Mouse (Mus musculus) midbrain, embryonic 11.5 days (tissue): ENCODE data around the gene Opn1sw. TPM values are rescaled to one million over a fixed set of nuclear protein-coding genes. Genes with fewer than 3 reads are reported as not detected.
A peak's percentile ranks its signal among the peaks of the same experiment; 100 is the strongest.
"Not testable (repeated sequence)": the region's sequence is repeated elsewhere in the genome, so short reads cannot be mapped to it uniquely, and the experiment has no call there.

Source experiments
- ATAC-seq: fragments of 200-750 bp; cut with Nextera tagmentation; 2 replicates; pipeline ENCODE4 v1.8.0; 2017; ENCODE audit warnings: moderate TSS enrichment, moderate library complexity; ENCODE audit not compliant: low FRiP score
- DNase-seq: peaks from one replicate; pipeline ENCODE4 v3.0.0; 2015; ENCODE audit warnings: low spot score; ENCODE audit errors: missing footprints
- H3K27ac ChIP-seq: fragments of 300-500 bp; sonication (generic); 2 replicates; pipeline ENCODE4 v1.5.1; 2014; ENCODE audit warnings: low read depth, low read length
- H3K27me3 ChIP-seq: fragments of 300-500 bp; sonication (generic); 2 replicates; pipeline ENCODE4 v1.6.1; 2014; ENCODE audit warnings: mild to moderate bottlenecking, low read length, moderate library complexity, mixed read lengths; ENCODE audit not compliant: control insufficient read depth, insufficient read depth
- H3K36me3 ChIP-seq: fragments of 300-500 bp; sonication (generic); 2 replicates; pipeline ENCODE4 v1.6.1; 2014; ENCODE audit warnings: mild to moderate bottlenecking, low read length, moderate library complexity, mixed read lengths; ENCODE audit not compliant: control insufficient read depth, insufficient read depth
- H3K4me1 ChIP-seq: fragments of 300-500 bp; sonication (generic); 2 replicates; pipeline ENCODE4 v1.6.1; 2014; ENCODE audit warnings: low read length; ENCODE audit not compliant: control insufficient read depth, insufficient read depth
- H3K4me2 ChIP-seq: fragments of 300-500 bp; sonication (generic); 2 replicates; pipeline ENCODE4 v1.6.1; 2014; ENCODE audit warnings: mild to moderate bottlenecking, moderate library complexity
- H3K4me3 ChIP-seq: fragments of 300-500 bp; sonication (generic); 2 replicates; pipeline ENCODE4 v1.5.1; 2014; ENCODE audit warnings: low read depth, low read length
- H3K9ac ChIP-seq: fragments of 300-500 bp; sonication (generic); 2 replicates; pipeline ENCODE4 v1.6.1; 2014; ENCODE audit warnings: low read length
- H3K9me3 ChIP-seq: fragments of 300-500 bp; sonication (generic); 2 replicates; pipeline ENCODE4 v1.6.1; 2016; ENCODE audit warnings: low read length; ENCODE audit not compliant: control insufficient read depth
- WGBS: fragments of 180-500 bp; shearing (Covaris S2); extraction: QIAGEN DNeasy Blood & Tissue Kit; methylation state at CpG from one replicate; pipeline ENCODE4 v1.1.7; 2014; 5-methylcytosine and 5-hydroxymethylcytosine counted together
- polyA plus RNA-seq: library from polyadenylated mRNA; unstranded; fragments of >200 nt; fragmentation: Nextera tagmentation; extraction: Ambion mirVana; gene quantifications from 2 replicates; pipeline ENCODE4 v1.2.1, GENCODE M21; 2014

Gene Opn1sw
- polyA plus RNA-seq, 1 experiment from 2014 or later, result 0.25 TPM

DNA sequence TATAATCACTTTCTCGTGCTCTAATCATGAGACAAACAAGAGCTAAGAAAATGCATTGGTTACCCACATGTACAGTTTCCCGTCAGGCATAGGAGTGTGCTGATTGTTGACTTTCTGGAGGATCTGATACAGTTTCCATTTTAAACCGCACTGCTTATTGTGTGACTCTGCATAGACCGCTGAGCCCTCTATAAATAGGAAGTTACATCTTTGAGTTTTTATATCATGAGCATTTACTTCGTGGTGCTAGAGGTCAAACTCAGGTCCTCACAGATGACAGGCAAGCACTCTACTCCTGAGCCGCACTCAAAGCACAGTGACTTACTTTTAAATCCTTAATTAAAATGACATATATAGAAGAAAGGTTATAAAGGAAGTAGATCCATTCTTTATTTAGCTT is 28.1 kb downstream of the Opn1sw start:
- ATAC-seq (no peak), DNase-seq (no peak)
- Histone ChIP-seq H3K9me3 (no peaks in the 10 kb centered on the region), H3K27ac (no peak overlapping the region), H3K4me2 (no peak overlapping the region), H3K4me3 (no peak overlapping the region), H3K9ac (no peak overlapping the region), H3K27me3 (no peaks in the 10 kb centered on the region), H3K4me1 (no peaks in the 10 kb centered on the region), H3K36me3 (peaks cover 3% of the 10 kb centered on the region; the same call in 1 of the 2 replicates)
- 91% methylated on average over 6 of the region's 6 CpGs for WGBS

- no peak overlapping the region for H3K9ac ChIP-seq
- 91% methylated on average over 3 of the region's 3 CpGs for whole genome bisulfite sequencing
- DNase-seq (no peak), ATAC-seq (no peak)
- H3K4me2 ChIP-seq, result no peak overlapping the region
- H3K36me3 ChIP-seq, result peaks cover 3% of the 10 kb centered on the region; the same call in 1 of the 2 replicates
- no peaks in the 10 kb centered on the region for H3K9me3 ChIP-seq
- H3K4me1 ChIP-seq, result no peaks in the 10 kb centered on the region
- no peaks in the 10 kb centered on the region for H3K27me3 ChIP-seq
- H3K27ac ChIP-seq, result no peak overlapping the region
- no peak overlapping the region for H3K4me3 ChIP-seq
These were observed 28.9 kb downstream of the Opn1sw start for GRCm38 (mm10) chr6:29359386-29359785.

- H3K36me3 ChIP-seq, result peaks cover 3% of the 10 kb centered on the region; the same call in 1 of the 2 replicates
- DNase-seq (no peak), ATAC-seq (no peak)
- H3K9ac ChIP-seq, result no peak overlapping the region
- H3K9me3 ChIP-seq, result no peaks in the 10 kb centered on the region
- H3K27me3 ChIP-seq, result no peaks in the 10 kb centered on the region
- H3K4me1 ChIP-seq, result peaks cover 7% of the 10 kb centered on the region
- H3K4me2 ChIP-seq, result no peak overlapping the region
- WGBS, result 40% methylated on average over 5 of the region's 5 CpGs
- no peak overlapping the region for H3K4me3 ChIP-seq
- no peak overlapping the region for H3K27ac ChIP-seq
These were observed 35.5 kb downstream of the Opn1sw start for GRCm38 (mm10) chr6:29352816-29353215.

DNA sequence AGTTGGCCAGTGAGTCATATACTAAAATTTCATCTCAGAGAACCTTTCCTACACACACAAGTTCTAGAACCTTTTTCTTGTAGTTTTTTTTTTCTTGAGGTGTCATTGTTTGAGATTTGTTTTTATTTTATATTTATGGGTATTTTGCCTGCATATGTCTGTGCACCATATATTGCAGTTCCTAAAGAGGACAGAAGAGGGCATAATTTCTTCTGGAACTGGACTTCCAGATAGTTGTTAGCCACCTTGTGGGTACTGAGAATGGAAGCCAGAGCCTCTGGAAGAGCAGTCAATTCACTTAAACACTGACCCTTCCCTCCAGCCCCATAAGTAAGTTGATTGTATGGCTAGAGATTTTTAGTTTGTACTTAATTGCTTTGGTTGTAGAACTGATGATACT is 36.7 kb downstream of the Opn1sw start:
- no peak overlapping the region for H3K4me3 ChIP-seq
- no peak overlapping the region for H3K4me2 ChIP-seq
- ATAC-seq (no peak), DNase-seq (no peak)
- H3K27me3 ChIP-seq, result no peaks in the 10 kb centered on the region
- H3K27ac ChIP-seq, result no peak overlapping the region
- no peaks in the 10 kb centered on the region for H3K9me3 ChIP-seq
- no peak overlapping the region for H3K9ac ChIP-seq
- no peaks in the 10 kb centered on the region for H3K36me3 ChIP-seq
- peaks cover 11% of the 10 kb centered on the region for H3K4me1 ChIP-seq

- peak overlapping the region; percentile 73 for H3K4me2 ChIP-seq
- peaks cover 11% of the 10 kb centered on the region for H3K4me1 ChIP-seq
- H3K9me3 ChIP-seq, result no peaks in the 10 kb centered on the region
- H3K4me3 ChIP-seq, result peak overlapping the region; percentile 85
- no peaks in the 10 kb centered on the region for H3K36me3 ChIP-seq
- H3K9ac ChIP-seq, result peak overlapping the region; percentile 77
- no peak for ATAC-seq
- under 1% methylated on average over 15 of the region's 15 CpGs for WGBS
- peak overlapping the region; percentile 22; the same call in 1 of the 2 replicates for H3K27ac ChIP-seq
- no peak for DNase-seq
- no peaks in the 10 kb centered on the region for H3K27me3 ChIP-seq
These were observed 39.9 kb downstream of the Opn1sw start for GRCm38 (mm10) chr6:29348371-29348724.

GRCm38 (mm10) chr6:29347665-29348370 is 40.5 kb downstream of the Opn1sw start, which contains the start of gene Calu:
Gene Calu, plus strand, starts transcription at chr6:29348069.
- H3K36me3 ChIP-seq, result no peaks in the 10 kb centered on the region
- no peaks in the 10 kb centered on the region for H3K9me3 ChIP-seq
- peak within 1 kb of the TSS; percentile 83 for H3K9ac ChIP-seq
- H3K27me3 ChIP-seq, result no peaks in the 10 kb centered on the region
- peak; percentile 100 for DNase-seq
- ATAC-seq, result peak; percentile 100
- under 1% methylated on average over 55 of the region's 55 CpGs for WGBS
- H3K4me3 ChIP-seq, result peak within 1 kb of the TSS; percentile 85
- peak within 1 kb of the TSS; percentile 44; the same call in 1 of the 2 replicates for H3K27ac ChIP-seq
- H3K4me1 ChIP-seq, result peaks cover 11% of the 10 kb centered on the region
- peak within 1 kb of the TSS; percentile 78 for H3K4me2 ChIP-seq

- Histone ChIP-seq H3K4me2 (peak overlapping the region; percentile 78), H3K9me3 (no peaks in the 10 kb centered on the region), H3K27ac (peak overlapping the region; percentile 44; the same call in 1 of the 2 replicates), H3K27me3 (no peaks in the 10 kb centered on the region), H3K4me3 (peak overlapping the region; percentile 85), H3K9ac (peak overlapping the region; percentile 83), H3K36me3 (no peaks in the 10 kb centered on the region), H3K4me1 (peaks cover 11% of the 10 kb centered on the region)
- no peak for ATAC-seq
- no peak for DNase-seq
- 39% methylated on average over 7 of the region's 7 CpGs for WGBS
These were observed 41.1 kb downstream of the Opn1sw start for GRCm38 (mm10) chr6:29347189-29347588.

GRCm38 (mm10) chr6:29346512-29346911 is 41.8 kb downstream of the Opn1sw start:
- H3K9ac ChIP-seq, ATAC-seq, H3K4me3 ChIP-seq, H3K36me3 ChIP-seq, H3K27me3 ChIP-seq, H3K27ac ChIP-seq, H3K9me3 ChIP-seq, H3K4me2 ChIP-seq, DNase-seq: not testable (repeated sequence)
- H3K4me1 ChIP-seq, result peaks cover 11% of the 10 kb centered on the region
- WGBS, result 82% methylated on average over 2 of the region's 2 CpGs

DNA sequence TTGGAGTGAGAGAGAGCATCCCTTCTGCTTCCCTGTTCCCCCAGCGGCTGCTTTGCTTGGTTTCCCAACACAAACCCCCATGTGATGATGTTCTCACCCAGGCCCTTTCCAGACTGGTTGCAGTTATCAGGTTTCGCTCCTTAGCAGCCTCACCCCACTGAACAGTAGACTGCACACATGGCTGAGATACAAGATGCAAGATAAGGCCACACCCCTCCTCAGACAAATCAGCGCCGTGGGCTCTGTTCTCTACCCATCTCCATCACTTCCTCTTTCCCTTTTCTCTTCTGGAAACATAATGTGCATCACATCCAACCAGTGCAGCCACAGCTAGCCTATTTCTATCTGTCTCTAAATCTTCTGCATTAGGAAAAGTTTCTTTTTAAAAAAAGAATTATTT is 58.8 kb downstream of the Opn1sw start:
- Histone ChIP-seq H3K4me3 (no peak overlapping the region), H3K4me2 (no peak overlapping the region), H3K9me3 (no peaks in the 10 kb centered on the region), H3K9ac (no peak overlapping the region), H3K27me3 (no peaks in the 10 kb centered on the region), H3K36me3 (no peaks in the 10 kb centered on the region), H3K4me1 (no peaks in the 10 kb centered on the region), H3K27ac (no peak overlapping the region)
- WGBS, result 74% methylated on average over 4 of the region's 4 CpGs
- DNase-seq (no peak), ATAC-seq (no peak)
